Mouse (Mus musculus) myocyte (in vitro differentiated cells): ENCODE data around the gene Gnai1. TPM values are rescaled to one million over a fixed set of nuclear protein-coding genes. Genes with fewer than 3 reads are reported as not detected.

Experiments used
- H3K27me3 ChIP-seq: one replicate; pipeline ENCODE4 v1.6.1; 2011; ENCODE audit not compliant: control insufficient read depth, insufficient read depth, insufficient read length
- H3K36me3 ChIP-seq: one replicate; pipeline ENCODE4 v1.6.1; 2011; ENCODE audit not compliant: control insufficient read depth, insufficient read depth
- H3K4me2 ChIP-seq: one replicate; pipeline ENCODE4 v1.6.1; 2011; ENCODE audit warnings: low read depth, control low read depth
- H3K4me3 ChIP-seq: one replicate; pipeline ENCODE4 v1.5.1; 2011; ENCODE audit warnings: mild to moderate bottlenecking, control low read depth, moderate library complexity
- H3K79me2 ChIP-seq: one replicate; pipeline ENCODE4 v1.6.1; 2011; ENCODE audit not compliant: control insufficient read depth, insufficient read depth
- H3ac ChIP-seq: one replicate; pipeline ENCODE4 v1.6.1; 2011; ENCODE audit not compliant: control insufficient read depth, insufficient read length
- CEBPB ChIP-seq: IDR thresholded peaks from 2 replicates; pipeline ENCODE4 v1.6.1; 2011; ENCODE audit warnings: mild to moderate bottlenecking, moderate library complexity; ENCODE audit not compliant: poor library complexity, insufficient read depth, severe bottlenecking
- E2F4 ChIP-seq: IDR thresholded peaks from one replicate; pipeline ENCODE4 v1.6.1; 2011; ENCODE audit warnings: mild to moderate bottlenecking, control low read depth, moderate library complexity; ENCODE audit not compliant: insufficient read depth
- MAX ChIP-seq: IDR thresholded peaks from one replicate; pipeline ENCODE4 v1.6.1; 2011; ENCODE audit warnings: low read depth, mild to moderate bottlenecking, control low read depth
- MYOD1 ChIP-seq, 3 experiments: IDR thresholded peaks; one replicate each; pipeline ENCODE4 v1.6.1; 2011; ENCODE audit warnings: control low read depth in 2 of 3, low read depth in 2 of 3, mild to moderate bottlenecking in 2 of 3, moderate library complexity in 1 of 3; ENCODE audit not compliant: insufficient read length in 2 of 3, control insufficient read depth in 1 of 3
- MYOG ChIP-seq, 3 experiments: IDR thresholded peaks; one replicate each; pipeline ENCODE4 v1.6.1; 2011; ENCODE audit warnings: control low read depth in 2 of 3, low read depth in 2 of 3, mild to moderate bottlenecking in 2 of 3; ENCODE audit not compliant: insufficient read length in 2 of 3, control insufficient read depth in 1 of 3, insufficient read depth in 1 of 3
- POLR2A ChIP-seq: IDR thresholded peaks from one replicate; pipeline ENCODE4 v1.6.1; 2011; ENCODE audit warnings: low read depth, mild to moderate bottlenecking, control low read depth, moderate library complexity; ENCODE audit not compliant: insufficient read length
- POLR2AphosphoS2 ChIP-seq: IDR thresholded peaks from one replicate; pipeline ENCODE4 v1.6.1; 2011; ENCODE audit warnings: low read depth, control low read depth; ENCODE audit not compliant: insufficient read length
- REST ChIP-seq: IDR thresholded peaks from one replicate; pipeline ENCODE4 v1.6.1; 2011; ENCODE audit warnings: mild to moderate bottlenecking, control low read depth, moderate library complexity; ENCODE audit not compliant: insufficient read depth, insufficient read length
- SRF ChIP-seq: IDR thresholded peaks from one replicate; pipeline ENCODE4 v1.6.1; 2011; ENCODE audit warnings: low read depth; ENCODE audit not compliant: control insufficient read depth, insufficient read length
- TCF12 ChIP-seq: IDR thresholded peaks from one replicate; pipeline ENCODE4 v1.6.1; 2011; ENCODE audit warnings: mild to moderate bottlenecking, control low read depth; ENCODE audit not compliant: poor library complexity, insufficient read depth, severe bottlenecking
- TCF3 ChIP-seq: IDR thresholded peaks from one replicate; pipeline ENCODE4 v1.6.1; 2011; ENCODE audit warnings: low read depth, control low read depth; ENCODE audit not compliant: insufficient read length
- USF1 ChIP-seq: IDR thresholded peaks from one replicate; pipeline ENCODE4 v1.6.1; 2011; ENCODE audit warnings: low read depth, mild to moderate bottlenecking, control low read depth, moderate library complexity
- polyA plus RNA-seq: library from polyadenylated mRNA; unstranded; fragments of >200 nt; fragmentation: generic; extraction: Trizol; gene quantifications from one replicate; pipeline ENCODE4 v1.2.1, GENCODE M21; 2012; ENCODE audit warnings: missing spikeins

Gene Gnai1
- polyA plus RNA-seq, 1 experiment, result 4.5 TPM

DNA sequence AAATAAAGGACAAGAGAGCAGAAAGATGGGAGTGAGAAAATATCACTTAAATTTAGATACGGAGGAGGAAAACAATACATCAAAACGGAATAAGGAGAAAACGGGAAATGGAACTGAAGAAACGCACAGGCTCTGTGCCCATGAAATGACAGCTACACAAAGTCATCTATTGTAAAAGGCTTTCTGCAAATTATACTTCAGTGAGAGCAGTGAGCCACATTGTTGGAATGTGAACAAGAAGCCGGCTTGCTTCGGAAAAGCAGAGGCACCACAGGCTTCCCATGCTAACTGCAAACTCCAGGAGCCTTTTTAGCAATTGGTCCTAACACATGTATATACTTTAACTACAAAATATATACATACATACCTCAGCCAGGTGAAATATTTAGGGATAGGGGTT is 34.0 kb downstream of the Gnai1 start:
- no peak overlapping the region for H3ac ChIP-seq
- H3K4me2 ChIP-seq, result no peak overlapping the region
- no peaks in the 10 kb centered on the region for H3K36me3 ChIP-seq
- no peaks in the 10 kb centered on the region for H3K79me2 ChIP-seq
- H3K4me3 ChIP-seq, result no peak overlapping the region
- no peak for TF ChIP-seq MYOG (IDR thresholded peaks at IDR 0.05; ENCODE audit: control insufficient read depth in 1 of 3, insufficient read depth in 1 of 3, insufficient read length in 2 of 3, low read depth in 2 of 3)
- TF ChIP-seq CEBPB, result no peak
- no peak for TF ChIP-seq E2F4
- no peak for TF ChIP-seq MAX
- TF ChIP-seq POLR2AphosphoS2, result no peak
- TF ChIP-seq USF1, result no peak
- TF ChIP-seq REST, result no peak
- no peak for TF ChIP-seq TCF12
- TF ChIP-seq MYOD1 (IDR thresholded peaks at IDR 0.05; ENCODE audit: control insufficient read depth in 1 of 3, insufficient read length in 2 of 3, low read depth in 2 of 3), result no peak
- no peak for TF ChIP-seq TCF3
- no peak for TF ChIP-seq POLR2A
- H3K27me3 ChIP-seq, result no peaks in the 10 kb centered on the region

- H3K79me2 ChIP-seq, result no peaks in the 10 kb centered on the region
- no peak overlapping the region for H3ac ChIP-seq
Measured at GRCm38 (mm10) chr5:18323534-18323933, 36.6 kb downstream of the Gnai1 start.

DNA sequence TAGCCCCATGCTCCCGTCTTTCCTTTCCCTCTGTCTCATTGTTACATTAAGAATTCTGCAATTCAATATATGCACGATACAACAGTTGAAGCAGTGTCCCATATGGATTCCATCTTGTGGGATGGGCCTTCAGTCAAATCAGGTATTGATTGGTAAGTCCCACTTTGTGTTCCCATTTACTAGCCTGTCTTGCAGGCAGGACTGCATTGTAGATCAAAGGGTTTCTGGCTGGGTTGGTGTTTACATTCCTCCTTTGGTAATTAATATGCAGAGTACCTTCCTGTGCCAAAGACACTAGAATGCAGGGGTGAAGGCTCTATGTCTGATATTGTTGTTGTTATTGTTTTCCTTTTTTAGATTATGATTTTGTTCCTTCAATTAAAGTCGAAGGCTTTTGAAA is 38.5 kb downstream of the Gnai1 start:
- H3K27me3 ChIP-seq, result no peaks in the 10 kb centered on the region
- no peak overlapping the region for H3ac ChIP-seq
- no peak overlapping the region for H3K4me3 ChIP-seq
- TF ChIP-seq TCF3, result no peak
- no peak for TF ChIP-seq CEBPB
- no peak for TF ChIP-seq SRF
- no peak for TF ChIP-seq MYOG (IDR thresholded peaks at IDR 0.05; ENCODE audit: control insufficient read depth in 1 of 3, insufficient read depth in 1 of 3, insufficient read length in 2 of 3, low read depth in 2 of 3)
- no peak for TF ChIP-seq MAX
- no peak for TF ChIP-seq REST
- no peak for TF ChIP-seq E2F4
- no peak for TF ChIP-seq TCF12
- TF ChIP-seq MYOD1 (IDR thresholded peaks at IDR 0.05; ENCODE audit: control insufficient read depth in 1 of 3, insufficient read length in 2 of 3, low read depth in 2 of 3), result no peak
- no peak for TF ChIP-seq POLR2AphosphoS2
- TF ChIP-seq USF1, result no peak
- TF ChIP-seq POLR2A, result no peak
- no peaks in the 10 kb centered on the region for H3K36me3 ChIP-seq
- H3K79me2 ChIP-seq, result no peaks in the 10 kb centered on the region
- H3K4me2 ChIP-seq, result no peak overlapping the region

More at GRCm38 (mm10) chr5:18323534-18323933, 36.6 kb downstream of the Gnai1 start:
- Histone ChIP-seq H3K4me2 (no peak overlapping the region), H3K36me3 (no peaks in the 10 kb centered on the region), H3K4me3 (no peak overlapping the region), H3K27me3 (no peaks in the 10 kb centered on the region)
- TF ChIP-seq E2F4 (no peak), POLR2AphosphoS2 (no peak), TCF3 (no peak), MYOG (IDR thresholded peaks at IDR 0.05; ENCODE audit: control insufficient read depth in 1 of 3, insufficient read depth in 1 of 3, insufficient read length in 2 of 3, low read depth in 2 of 3) (no peak), REST (no peak), MYOD1 (IDR thresholded peaks at IDR 0.05; ENCODE audit: control insufficient read depth in 1 of 3, insufficient read length in 2 of 3, low read depth in 2 of 3) (no peak), CEBPB (no peak), POLR2A (no peak), USF1 (no peak), SRF (no peak), MAX (no peak), TCF12 (no peak)

GRCm38 (mm10) chr5:18318846-18319245 is 41.3 kb downstream of the Gnai1 start:
- TF ChIP-seq POLR2A, result no peak
- TF ChIP-seq USF1, result no peak
- TF ChIP-seq TCF12, result no peak
- no peak for TF ChIP-seq REST
- no peak for TF ChIP-seq TCF3
- TF ChIP-seq SRF, result no peak
- no peak for TF ChIP-seq MAX
- TF ChIP-seq POLR2AphosphoS2, result no peak
- TF ChIP-seq E2F4, result no peak
- TF ChIP-seq CEBPB, result no peak
- no peak for TF ChIP-seq MYOD1 (IDR thresholded peaks at IDR 0.05; ENCODE audit: control insufficient read depth in 1 of 3, insufficient read length in 2 of 3, low read depth in 2 of 3)
- no peak for TF ChIP-seq MYOG (IDR thresholded peaks at IDR 0.05; ENCODE audit: control insufficient read depth in 1 of 3, insufficient read depth in 1 of 3, insufficient read length in 2 of 3, low read depth in 2 of 3)
- H3K4me2 ChIP-seq, result no peak overlapping the region
- H3K36me3 ChIP-seq, result no peaks in the 10 kb centered on the region
- H3K27me3 ChIP-seq, result no peaks in the 10 kb centered on the region
- no peak overlapping the region for H3K4me3 ChIP-seq
- no peak overlapping the region for H3ac ChIP-seq
- no peaks in the 10 kb centered on the region for H3K79me2 ChIP-seq

- Histone ChIP-seq H3ac (no peak overlapping the region), H3K27me3 (no peaks in the 10 kb centered on the region)
- TF ChIP-seq CEBPB, result no peak
- TF ChIP-seq MYOD1 (IDR thresholded peaks at IDR 0.05; ENCODE audit: control insufficient read depth in 1 of 3, insufficient read length in 2 of 3, low read depth in 2 of 3), result no peak
- TF ChIP-seq REST, result no peak
- no peak for TF ChIP-seq USF1
- no peak for TF ChIP-seq TCF12
- TF ChIP-seq TCF3, result no peak
- TF ChIP-seq MAX, result no peak
Measured at GRCm38 (mm10) chr5:18307229-18307804, 52.8 kb downstream of the Gnai1 start.

More at GRCm38 (mm10) chr5:18307229-18307804, 52.8 kb downstream of the Gnai1 start:
- Histone ChIP-seq H3K36me3 (no peaks in the 10 kb centered on the region), H3K4me3 (no peak overlapping the region), H3K4me2 (peak overlapping the region; percentile 18), H3K79me2 (no peaks in the 10 kb centered on the region)
